Mouse (Mus musculus) heart, postnatal 36 days (tissue): Measurements from ENCODE around the gene Dnaaf3. TPM values are rescaled to one million over a fixed set of nuclear protein-coding genes. Genes with fewer than 3 reads are reported as not detected.

Source experiments
- microRNA-seq, 2 experiments: library from miRNA; unstranded; fragments of <30 nt; microRNA quantifications; one replicate each; pipeline ENCODE4 v1.2.0; 2021; ENCODE audit warnings: borderline number of aligned reads in 2 of 2
- total RNA-seq, 2 experiments: library from RNA; stranded (reverse); gene quantifications; 2 replicates each; pipeline ENCODE4 v1.2.3; 2021

Gene Dnaaf3
- total RNA-seq, 2 experiments from 2014 or later, result 2.0 to 3.0 TPM

Small RNAs within 50 kb of the gene (microRNA-seq; reads per million reads assigned to microRNA genes)
- 0 reads per million in 2 experiments for gene Gm23577

Other genes starting within 250 kb of the Dnaaf3 start
- not detected for gene Ncr1, start 194.7 kb downstream of the Dnaaf3 start, total RNA-seq
- under 1 TPM; 0.36 to 0.60 TPM for gene Gp6, start 134.7 kb downstream of the Dnaaf3 start, total RNA-seq
- gene Rdh13, start 86.8 kb downstream of the Dnaaf3 start, total RNA-seq, result 10 to 100 TPM; 24.6 to 31.3 TPM
- gene Eps8l1, start 71.8 kb downstream of the Dnaaf3 start, total RNA-seq, result 1 to 10 TPM; 1.5 to 3.5 TPM
- 10 to 100 TPM; 59.7 to 62.2 TPM for gene Ppp1r12c, start 30.8 kb downstream of the Dnaaf3 start, total RNA-seq
- gene Tnnt1, start 16.1 kb downstream of the Dnaaf3 start, total RNA-seq, result 10 to 100 TPM; 20.0 to 21.3 TPM
- gene Tnni3, start 8.2 kb downstream of the Dnaaf3 start, total RNA-seq, result over 10,000 TPM in 1 of 2 experiments, 1,000 to 10,000 TPM in 1; 9,756 to 10,673 TPM
- under 1 TPM; 0.54 to 0.89 TPM for gene Syt5, start 15.1 kb upstream of the Dnaaf3 start, total RNA-seq
- not detected for gene Ptprh, start 71.6 kb upstream of the Dnaaf3 start, total RNA-seq
- gene Tmem86b, start 99.0 kb upstream of the Dnaaf3 start, total RNA-seq, result 1 to 10 TPM; 4.2 to 5.1 TPM
- 10 to 100 TPM; 72.1 to 73.7 TPM for gene Ppp6r1, start 126.6 kb upstream of the Dnaaf3 start, total RNA-seq
- gene Hspbp1, start 152.6 kb upstream of the Dnaaf3 start, total RNA-seq, result 10 to 100 TPM; 27.2 to 34.7 TPM
- 1 to 10 TPM; 1.2 TPM for gene Brsk1, start 158.2 kb upstream of the Dnaaf3 start, total RNA-seq
- gene Tmem150b, start 192.8 kb upstream of the Dnaaf3 start, total RNA-seq, result under 1 TPM; 0.11 to 0.30 TPM
- 10 to 100 TPM; 14.8 to 15.9 TPM for gene Kmt5c, start 207.7 kb upstream of the Dnaaf3 start, total RNA-seq
- gene Cox6b2, start 220.6 kb upstream of the Dnaaf3 start, total RNA-seq, result 1 to 10 TPM; 1.9 to 2.3 TPM
- gene Fam71e2, start 238.8 kb upstream of the Dnaaf3 start, total RNA-seq, result not detected